Mouse (Mus musculus) c-Kit-negative CD71-positive TER-119-positive erythroid progenitor cells, embryonic 14.5 days (primary cell): ENCODE measurements around the gene Mxi1.

Source experiments
- DNase-seq: peaks from one replicate; pipeline ENCODE4 v3.0.0-alpha.2; 2013; ENCODE audit warnings: low read depth, low spot score

The Mxi1 gene

GRCm38 (mm10) chr19:53322438-53323048, 12.2 kb downstream of the Mxi1 start:
- DNase-seq, result no peak

- no peak for DNase-seq
These were observed 14.5 kb downstream of the Mxi1 start for GRCm38 (mm10) chr19:53324866-53325265.

GRCm38 (mm10) chr19:53325578-53326295, 15.4 kb downstream of the Mxi1 start:
- peak; percentile 86 for DNase-seq

GRCm38 (mm10) chr19:53328116-53328515, 17.8 kb downstream of the Mxi1 start:
- DNase-seq, result no peak

GRCm38 (mm10) chr19:53329221-53329991, 19.1 kb downstream of the Mxi1 start:
- DNase-seq, result peak; percentile 84

- DNase-seq, result no peak
These were observed 19.7 kb downstream of the Mxi1 start for GRCm38 (mm10) chr19:53329992-53330381.

- DNase-seq, result no peak
These were observed 21.7 kb downstream of the Mxi1 start for GRCm38 (mm10) chr19:53331882-53332500.

GRCm38 (mm10) chr19:53333730-53334129, 23.4 kb downstream of the Mxi1 start:
- DNase-seq, result no peak

GRCm38 (mm10) chr19:53335241-53335640, 24.9 kb downstream of the Mxi1 start:
- DNase-seq, result no peak

- DNase-seq, result no peak
These were observed 30.1 kb downstream of the Mxi1 start for GRCm38 (mm10) chr19:53340423-53340822.

GRCm38 (mm10) chr19:53343174-53343881, 33.0 kb downstream of the Mxi1 start:
- no peak for DNase-seq

- DNase-seq, result no peak
These were observed 33.7 kb downstream of the Mxi1 start for GRCm38 (mm10) chr19:53344062-53344461.

- no peak for DNase-seq
These were observed 35.4 kb downstream of the Mxi1 start for GRCm38 (mm10) chr19:53345766-53346165.

GRCm38 (mm10) chr19:53353864-53354263, 43.5 kb downstream of the Mxi1 start:
- DNase-seq, result no peak

GRCm38 (mm10) chr19:53354271-53355000, 44.1 kb downstream of the Mxi1 start:
- no peak for DNase-seq

GRCm38 (mm10) chr19:53355065-53355464, 44.7 kb downstream of the Mxi1 start:
- no peak for DNase-seq

- no peak for DNase-seq
These were observed 49.1 kb downstream of the Mxi1 start for GRCm38 (mm10) chr19:53359160-53360033.

GRCm38 (mm10) chr19:53360265-53360958, 50.1 kb downstream of the Mxi1 start:
- no peak for DNase-seq

GRCm38 (mm10) chr19:53362967-53363366, 52.6 kb downstream of the Mxi1 start:
- peak; percentile 57 for DNase-seq
